ENCODE assay signal across 38 mouse cellular contexts in the genomic region with DNA sequence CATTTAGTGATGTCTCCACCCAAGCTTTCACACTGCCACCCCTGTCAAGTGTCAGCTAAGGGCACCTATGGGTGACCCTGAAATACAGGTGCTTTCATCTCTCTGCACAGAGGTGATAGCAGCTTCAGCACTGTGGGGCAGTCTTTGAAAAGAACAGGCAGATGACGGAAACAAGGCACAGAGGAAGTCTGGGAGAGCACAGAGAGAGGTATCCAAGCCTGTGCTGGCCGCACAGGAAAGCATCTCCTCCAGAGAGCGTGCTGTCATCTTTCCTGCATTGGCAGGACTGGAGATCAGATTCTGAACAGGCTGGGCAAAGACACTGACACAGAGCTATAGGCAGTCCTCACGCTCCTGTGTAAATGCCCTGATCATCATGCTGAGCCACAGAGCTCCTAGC. TPM values are rescaled to one million over a fixed set of nuclear protein-coding genes. Genes with fewer than 3 reads are reported as not detected.
"Had no signal": no experiment of that assay in that cellular context is flagged by ENCODE, and none has a peak within 500 bp of the region (broad histone marks: within the 10 kb centered on the region; RNA-seq: fewer than 3 reads in every experiment).

No protein-coding gene starts in this region.

- ATAC-seq: liver, embryonic 12.5 days; liver, postnatal 0 days; lung, postnatal 0 days; midbrain, embryonic 13.5 days; midbrain, embryonic 15.5 days; midbrain, embryonic 16.5 days had no signal

- H3K4me1 ChIP-seq: limb, embryonic 10.5 days; limb, embryonic 12.5 days; limb, embryonic 13.5 days; limb, embryonic 15.5 days; liver, embryonic 12.5 days; liver, embryonic 13.5 days; liver, embryonic 15.5 days; lung, embryonic 15.5 days; megakaryocyte, embryonic 14.5 days; midbrain, embryonic 12.5 days; midbrain, embryonic 13.5 days; midbrain, embryonic 15.5 days; neural tube, embryonic 12.5 days had no signal

- H3K9ac ChIP-seq: limb, embryonic 12.5 days; limb, embryonic 13.5 days; limb, embryonic 15.5 days; liver, embryonic 12.5 days; liver, embryonic 13.5 days; liver, embryonic 14.5 days; liver, embryonic 15.5 days; liver, postnatal 0 days; lung, embryonic 14.5 days; lung, embryonic 15.5 days; midbrain, embryonic 12.5 days; midbrain, embryonic 13.5 days; midbrain, embryonic 15.5 days; neural tube, embryonic 12.5 days had no signal

- H3K27me3 ChIP-seq: limb, embryonic 12.5 days; limb, embryonic 13.5 days; limb, embryonic 15.5 days; liver, embryonic 12.5 days; liver, embryonic 13.5 days; liver, embryonic 15.5 days; lung, embryonic 15.5 days; midbrain, embryonic 12.5 days; midbrain, embryonic 13.5 days; midbrain, embryonic 15.5 days; neural tube, embryonic 12.5 days had no signal

- H3K27ac ChIP-seq: left cerebral cortex, adult 2 months; limb, embryonic 10.5 days; limb, embryonic 12.5 days; limb, embryonic 13.5 days; limb, embryonic 15.5 days; liver, embryonic 12.5 days; liver, embryonic 13.5 days; liver, embryonic 14.5 days; liver, embryonic 15.5 days; lung, embryonic 15.5 days; macrophage; midbrain, embryonic 10.5 days; midbrain, embryonic 12.5 days; midbrain, embryonic 13.5 days; midbrain, embryonic 15.5 days; neural tube, embryonic 12.5 days had no signal

- DNase-seq: left cerebral cortex, postnatal 4 days; liver; liver, embryonic 13.5 days; liver, postnatal 0 days; lung, adult 18-20 months; lung, adult 2 months; lung, embryonic 14.5 days; lung, postnatal 10 days; lung, postnatal 14 days; lung, postnatal 36 days; lung, postnatal 4 days had no signal

- H3K36me3 ChIP-seq: limb, embryonic 10.5 days; limb, embryonic 12.5 days; limb, embryonic 13.5 days; limb, embryonic 15.5 days; liver, embryonic 12.5 days; liver, embryonic 13.5 days; liver, embryonic 15.5 days; lung, embryonic 15.5 days; midbrain, embryonic 10.5 days; midbrain, embryonic 12.5 days; midbrain, embryonic 13.5 days; midbrain, embryonic 15.5 days; neural tube, embryonic 12.5 days had no signal

- H3K4me2 ChIP-seq: limb, embryonic 12.5 days; limb, embryonic 13.5 days; limb, embryonic 15.5 days; liver, embryonic 11.5 days; liver, embryonic 12.5 days; liver, embryonic 13.5 days; liver, embryonic 15.5 days; lung, embryonic 14.5 days; lung, embryonic 15.5 days; midbrain, embryonic 12.5 days; midbrain, embryonic 13.5 days; midbrain, embryonic 15.5 days; neural tube, embryonic 12.5 days had no signal

- H3K4me3 ChIP-seq: left cerebral cortex, adult 2 months; limb, embryonic 10.5 days; limb, embryonic 12.5 days; limb, embryonic 13.5 days; limb, embryonic 15.5 days; liver, embryonic 12.5 days; liver, embryonic 13.5 days; liver, embryonic 15.5 days; lung, embryonic 15.5 days; megakaryocyte, embryonic 14.5 days; midbrain, embryonic 10.5 days; midbrain, embryonic 12.5 days; midbrain, embryonic 13.5 days; midbrain, embryonic 15.5 days; myocyte; neural tube, embryonic 12.5 days had no signal

- H3K9me3 ChIP-seq: limb, embryonic 10.5 days; limb, embryonic 12.5 days; limb, embryonic 13.5 days; limb, embryonic 15.5 days; liver, embryonic 12.5 days; liver, embryonic 13.5 days; liver, embryonic 15.5 days; lung, embryonic 15.5 days; megakaryocyte, embryonic 14.5 days; midbrain, embryonic 10.5 days; midbrain, embryonic 12.5 days; midbrain, embryonic 13.5 days; midbrain, embryonic 15.5 days; neural tube, embryonic 12.5 days had no signal

RNA-seq across cellular contexts. Expression of gene Gm17190, which starts 9.1 kb away (rescaled TPM):
- polyA plus RNA-seq: limb, embryonic 10.5 days; limb, embryonic 11.5 days; limb, embryonic 13.5 days; limb, embryonic 14.5 days; limb, embryonic 15.5 days; liver, adult 2 months; liver, embryonic 11.5 days; liver, embryonic 12.5 days; liver, embryonic 13.5 days; liver, embryonic 14.5 days; liver, embryonic 15.5 days; liver, embryonic 16.5 days; liver, postnatal 0 days; lung, adult 2 months; lung, embryonic 14.5 days; lung, embryonic 15.5 days; lung, embryonic 16.5 days; lung, postnatal 0 days; macrophage; midbrain, embryonic 10.5 days; midbrain, embryonic 12.5 days; midbrain, embryonic 13.5 days; midbrain, postnatal 0 days; myocyte; neural tube, embryonic 11.5 days had no signal

RNA-seq across cellular contexts. Expression of gene Gm20075, which starts 9.8 kb away (rescaled TPM):
- polyA plus RNA-seq: liver, adult 2 months had no signal

RNA-seq across cellular contexts. Expression of gene Sv2c, which starts 41.4 kb away (rescaled TPM):
- polyA plus RNA-seq: macrophage, myocyte had no signal
